Mouse (Mus musculus) stomach, embryonic 16.5 days (tissue): ENCODE measurements at regions not wholly inside any gene's neighbourhood (a gene's known extent, or its start where the extent isn't known, plus 50 kb on each side); places are given as distances from the start of the nearest gene placed in this dataset.

Experiments
- ATAC-seq: fragments of 200-750 bp; cut with Nextera tagmentation; 2 replicates; pipeline ENCODE4 v1.8.0; 2017; ENCODE audit warnings: moderate number of reproducible peaks, moderate TSS enrichment; ENCODE audit not compliant: insufficient read depth, low FRiP score
- H3K27ac ChIP-seq: fragments of 300-500 bp; sonication (generic); 2 replicates; pipeline ENCODE4 v1.5.1; 2014; ENCODE audit warnings: low read length
- H3K27me3 ChIP-seq: fragments of 300-500 bp; sonication (generic); 2 replicates; pipeline ENCODE4 v1.6.1; 2014; ENCODE audit warnings: low read length, control low read depth, mixed read lengths; ENCODE audit not compliant: control insufficient read depth, insufficient read depth
- H3K36me3 ChIP-seq: fragments of 300-500 bp; sonication (generic); 2 replicates; pipeline ENCODE4 v1.6.1; 2014; ENCODE audit warnings: low read length; ENCODE audit not compliant: control insufficient read depth, insufficient read depth
- H3K4me1 ChIP-seq: fragments of 300-500 bp; sonication (generic); 2 replicates; pipeline ENCODE4 v1.6.1; 2014; ENCODE audit warnings: low read length, control low read depth, mixed read lengths; ENCODE audit not compliant: control insufficient read depth, insufficient read depth
- H3K4me2 ChIP-seq: fragments of 300-500 bp; sonication (generic); 2 replicates; pipeline ENCODE4 v1.6.1; 2014; ENCODE audit warnings: low read depth, low read length, mixed read lengths
- H3K4me3 ChIP-seq: fragments of 300-500 bp; sonication (generic); replicated peaks from 2 replicates; pipeline ENCODE4 v1.5.1; 2014; ENCODE audit warnings: mild to moderate bottlenecking, low read length
- H3K9ac ChIP-seq: fragments of 300-500 bp; sonication (generic); 2 replicates; pipeline ENCODE4 v1.6.1; 2014; ENCODE audit warnings: low read length
- H3K9me3 ChIP-seq: fragments of 300-500 bp; sonication (generic); replicated peaks from 2 replicates; pipeline ENCODE4 v1.6.1; 2016; ENCODE audit warnings: low read length, control low read depth; ENCODE audit not compliant: control insufficient read depth
- WGBS: fragments of 180-500 bp; shearing (Covaris S2); extraction: QIAGEN DNeasy Blood & Tissue Kit; methylation state at CpG from one replicate; pipeline ENCODE4 v1.1.7; 2014; 5-methylcytosine and 5-hydroxymethylcytosine counted together

DNA sequence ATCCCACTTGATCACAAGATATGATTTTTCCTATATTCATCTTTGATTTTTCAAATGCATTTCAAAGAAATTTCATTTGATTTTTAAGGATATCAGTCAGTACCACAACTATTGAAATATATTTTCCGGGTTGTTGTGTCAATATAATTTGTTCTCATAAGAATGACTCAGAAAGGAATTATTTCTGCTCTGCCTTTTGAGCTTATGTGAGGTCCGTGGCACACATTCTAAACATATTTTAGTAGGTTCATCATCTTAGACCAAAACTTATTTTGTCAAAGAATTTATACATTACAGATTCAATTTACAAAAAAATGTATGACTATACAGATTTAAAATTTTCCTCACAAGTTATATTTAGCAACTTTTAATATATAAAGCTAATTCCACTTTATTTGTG lies 119.5 kb upstream of the Ntf3 start:
- ATAC-seq = no peak
- H3K27me3 ChIP-seq = no peaks in the 10 kb centered on the region
- H3K36me3 ChIP-seq = no peaks in the 10 kb centered on the region
- no peak overlapping the region for H3K9ac ChIP-seq
- no peak overlapping the region for H3K4me2 ChIP-seq
- H3K27ac ChIP-seq = no peak overlapping the region
- no peaks in the 10 kb centered on the region for H3K9me3 ChIP-seq
- no peaks in the 10 kb centered on the region for H3K4me1 ChIP-seq
- WGBS = 66% methylated on average over 2 of the region's 2 CpGs
- H3K4me3 ChIP-seq = no peak overlapping the region

GRCm38 (mm10) chr6:126284409-126284808 lies 117.7 kb upstream of the Ntf3 start:
- no peaks in the 10 kb centered on the region for H3K9me3 ChIP-seq
- H3K36me3 ChIP-seq = no peaks in the 10 kb centered on the region
- no peaks in the 10 kb centered on the region for H3K27me3 ChIP-seq
- H3K4me3 ChIP-seq = no peak overlapping the region
- H3K9ac ChIP-seq = no peak overlapping the region
- no peaks in the 10 kb centered on the region for H3K4me1 ChIP-seq
- no peak overlapping the region for H3K4me2 ChIP-seq
- ATAC-seq = no peak
- WGBS = 74% methylated on average over 7 of the region's 7 CpGs
- H3K27ac ChIP-seq = no peak overlapping the region

DNA sequence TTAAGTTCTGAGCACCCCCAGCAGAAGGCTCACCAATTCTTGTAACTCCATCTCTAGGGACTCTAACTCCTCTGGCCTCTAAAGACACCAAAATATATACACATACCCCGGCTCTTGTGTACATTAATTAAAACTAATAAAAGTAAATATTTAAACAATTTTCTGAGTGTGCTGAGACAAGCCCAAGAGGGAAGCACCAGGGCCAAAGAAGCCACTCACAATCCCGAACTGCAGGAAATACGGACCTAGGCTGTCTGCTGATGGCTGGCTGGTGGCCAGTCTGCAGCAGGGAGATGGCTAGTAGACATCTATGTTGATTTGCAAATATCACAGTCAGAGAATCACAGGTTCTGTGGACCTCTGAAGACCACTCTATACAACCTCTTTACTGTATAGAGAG lies 113.6 kb upstream of the Ntf3 start:
- Histone ChIP-seq H3K9me3 (no peaks in the 10 kb centered on the region), H3K4me3 (no peak overlapping the region), H3K4me2 (no peak overlapping the region), H3K9ac (no peak overlapping the region), H3K27ac (no peak overlapping the region), H3K4me1 (no peaks in the 10 kb centered on the region), H3K27me3 (no peaks in the 10 kb centered on the region), H3K36me3 (no peaks in the 10 kb centered on the region)
- no peak; the same call in 1 of the 2 replicates for ATAC-seq
- 42% methylated on average over 3 of the region's 3 CpGs for WGBS

- WGBS = 75% methylated on average over 5 of the region's 5 CpGs
- H3K9ac ChIP-seq = no peak overlapping the region
- no peaks in the 10 kb centered on the region for H3K27me3 ChIP-seq
- H3K4me1 ChIP-seq = no peaks in the 10 kb centered on the region
- H3K36me3 ChIP-seq = no peaks in the 10 kb centered on the region
- H3K27ac ChIP-seq = no peak overlapping the region
- no peak overlapping the region for H3K4me3 ChIP-seq
- no peaks in the 10 kb centered on the region for H3K9me3 ChIP-seq
- H3K4me2 ChIP-seq = no peak overlapping the region
- ATAC-seq = no peak
These were observed 79.3 kb upstream of the Ntf3 start for GRCm38 (mm10) chr6:126245986-126246385.

DNA sequence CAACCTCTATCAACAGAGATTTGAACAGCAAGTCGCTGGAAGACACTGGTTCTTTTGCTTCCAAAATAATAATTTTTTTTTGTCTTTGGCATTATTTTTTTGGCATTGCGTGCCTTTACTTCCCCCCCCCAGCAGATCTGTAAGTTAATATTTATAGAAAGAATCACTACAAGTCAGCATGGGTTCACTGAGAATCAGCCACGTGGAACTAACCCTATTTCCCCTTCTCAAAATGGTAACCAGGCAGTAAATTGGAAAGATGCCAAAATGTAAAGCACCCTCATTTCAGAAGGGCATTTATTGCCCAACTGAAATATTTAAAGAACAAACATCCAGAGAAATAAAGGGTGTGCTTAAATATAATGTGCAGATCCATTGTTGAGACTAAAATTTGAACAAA lies 78.7 kb upstream of the Ntf3 start:
- Histone ChIP-seq H3K4me1 (no peaks in the 10 kb centered on the region), H3K27me3 (no peaks in the 10 kb centered on the region), H3K9me3 (no peaks in the 10 kb centered on the region), H3K27ac (no peak overlapping the region), H3K9ac (no peak overlapping the region), H3K4me2 (no peak overlapping the region), H3K36me3 (no peaks in the 10 kb centered on the region), H3K4me3 (no peak overlapping the region)
- WGBS = 69% methylated on average over 3 of the region's 3 CpGs
- no peak for ATAC-seq

GRCm38 (mm10) chr6:126242299-126242698 lies 75.6 kb upstream of the Ntf3 start:
- WGBS = 78% methylated on average over 2 of the region's 2 CpGs
- H3K36me3 ChIP-seq = no peaks in the 10 kb centered on the region

GRCm38 (mm10) chr6:126240256-126240655 lies 73.5 kb upstream of the Ntf3 start:
- no peaks in the 10 kb centered on the region for H3K27me3 ChIP-seq
- WGBS = 27% methylated on average over 1 of the region's 1 CpGs
- no peaks in the 10 kb centered on the region for H3K9me3 ChIP-seq
- no peak overlapping the region for H3K9ac ChIP-seq
- H3K27ac ChIP-seq = no peak overlapping the region
- ATAC-seq = no peak
- no peaks in the 10 kb centered on the region for H3K4me1 ChIP-seq
- H3K4me2 ChIP-seq = no peak overlapping the region
- no peak overlapping the region for H3K4me3 ChIP-seq
- no peaks in the 10 kb centered on the region for H3K36me3 ChIP-seq

More at GRCm38 (mm10) chr6:126242299-126242698, 75.6 kb upstream of the Ntf3 start:
- no peak overlapping the region for H3K9ac ChIP-seq
- no peaks in the 10 kb centered on the region for H3K4me1 ChIP-seq
- H3K9me3 ChIP-seq = no peaks in the 10 kb centered on the region
- no peak overlapping the region for H3K4me3 ChIP-seq
- ATAC-seq = no peak
- H3K27me3 ChIP-seq = no peaks in the 10 kb centered on the region
- H3K4me2 ChIP-seq = no peak overlapping the region
- H3K27ac ChIP-seq = no peak overlapping the region
